Mouse (Mus musculus) cerebellum, adult 2 months (tissue): Measurements from ENCODE around the gene Hcn3.

Source experiments
- CTCF ChIP-seq: fragments of 200-500 bp; IDR thresholded peaks from 2 replicates; pipeline ENCODE4 v1.5.1; 2011; ENCODE audit warnings: low read depth, mild to moderate bottlenecking, control low read depth, low read length, moderate library complexity, borderline replicate concordance; ENCODE audit not compliant: insufficient read depth
- POLR2A ChIP-seq: fragments of 200-500 bp; IDR thresholded peaks from 2 replicates; pipeline ENCODE4 v1.6.1; 2011; ENCODE audit warnings: low read length, control low read depth, borderline replicate concordance; ENCODE audit not compliant: insufficient read depth

DNA sequence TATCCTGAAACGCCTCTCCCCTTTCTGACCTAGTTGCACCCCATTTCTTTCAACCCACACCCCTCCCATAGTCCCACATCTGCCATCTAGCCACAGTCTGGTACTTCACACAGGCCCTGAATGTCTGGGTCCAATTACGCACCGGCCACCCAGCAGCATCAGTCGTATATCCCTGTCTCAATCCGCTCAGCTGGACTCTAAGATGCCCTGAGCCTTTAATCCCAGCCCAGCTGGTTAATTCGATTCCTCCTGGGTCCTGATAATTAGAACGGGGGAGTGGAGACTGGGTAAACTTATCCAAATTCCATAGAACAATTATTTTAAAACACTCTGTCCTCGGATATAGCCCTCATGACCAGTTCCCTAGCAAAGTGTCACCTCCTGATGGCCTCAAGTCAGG, 14.4 kb downstream of the Hcn3 start:
- no peak for TF ChIP-seq CTCF
- TF ChIP-seq POLR2A = no peak
